Mouse (Mus musculus): Measurements from ENCODE around the gene Dlx1. TPM values are rescaled to one million over a fixed set of nuclear protein-coding genes. Genes with fewer than 3 reads are reported as not detected.
A peak's percentile ranks its signal among the peaks of the same experiment; 100 is the strongest.

Dlx1 gene
- 5.8 and 6.3 TPM in 2 replicates for polyA plus RNA-seq (2014; fragmentation: Nextera tagmentation; extraction: Ambion mirVana)

- H3K9ac ChIP-seq (ENCODE audit: low read length): no peak within 1 kb of the TSS
- peaks cover 89% of the 10 kb centered on the region for H3K27me3 ChIP-seq (ENCODE audit: control insufficient read depth, insufficient read depth, low read length)
- no peaks in the 10 kb centered on the region for H3K9me3 ChIP-seq (ENCODE audit: control insufficient read depth, low read length)
- H3K4me3 ChIP-seq (ENCODE audit: low read depth, low read length): peak within 1 kb of the TSS; percentile 44
- H3K36me3 ChIP-seq (ENCODE audit: control insufficient read depth, insufficient read depth, low read length): no peaks in the 10 kb centered on the region
- whole genome bisulfite sequencing: 1% methylated on average over 26 of the region's 26 CpGs
- peaks cover 15% of the 10 kb centered on the region for H3K4me1 ChIP-seq (ENCODE audit: control insufficient read depth, insufficient read depth, low read length)
- DNase-seq (ENCODE audit: low spot score): peak; percentile 57
- no peak within 1 kb of the TSS for H3K27ac ChIP-seq (replicated peaks; ENCODE audit: low read depth, low read length)
- no peak for ATAC-seq (ENCODE audit: insufficient number of reproducible peaks, low FRiP score, low TSS enrichment, low read depth)
- peak within 1 kb of the TSS; percentile 93 for H3K4me2 ChIP-seq (ENCODE audit: low read depth, severe bottlenecking)
Observed at GRCm38 (mm10) chr2:71528014-71528713, at the start of gene Dlx1. Gene Dlx1, plus strand, starts transcription at chr2:71528113.

GRCm38 (mm10) chr2:71479917-71480316, 48.0 kb upstream of the Dlx1 start:
- ATAC-seq (ENCODE audit: insufficient number of reproducible peaks, low FRiP score, low TSS enrichment, low read depth) (no peak), DNase-seq (ENCODE audit: low spot score) (no peak)
- H3K4me3 ChIP-seq (ENCODE audit: low read depth, low read length): no peak overlapping the region
- no peak overlapping the region for H3K9ac ChIP-seq (ENCODE audit: low read length)
- H3K27ac ChIP-seq (replicated peaks; ENCODE audit: low read depth, low read length): no peak overlapping the region
- H3K4me1 ChIP-seq (ENCODE audit: control insufficient read depth, insufficient read depth, low read length): peaks cover 17% of the 10 kb centered on the region
- WGBS: 5% methylated on average over 7 of the region's 7 CpGs
- no peaks in the 10 kb centered on the region for H3K36me3 ChIP-seq (ENCODE audit: control insufficient read depth, insufficient read depth, low read length)
- H3K4me2 ChIP-seq (ENCODE audit: low read depth, severe bottlenecking): no peak overlapping the region
- H3K27me3 ChIP-seq (ENCODE audit: control insufficient read depth, insufficient read depth, low read length): no peaks in the 10 kb centered on the region
- H3K9me3 ChIP-seq (ENCODE audit: control insufficient read depth, low read length): no peaks in the 10 kb centered on the region

DNA sequence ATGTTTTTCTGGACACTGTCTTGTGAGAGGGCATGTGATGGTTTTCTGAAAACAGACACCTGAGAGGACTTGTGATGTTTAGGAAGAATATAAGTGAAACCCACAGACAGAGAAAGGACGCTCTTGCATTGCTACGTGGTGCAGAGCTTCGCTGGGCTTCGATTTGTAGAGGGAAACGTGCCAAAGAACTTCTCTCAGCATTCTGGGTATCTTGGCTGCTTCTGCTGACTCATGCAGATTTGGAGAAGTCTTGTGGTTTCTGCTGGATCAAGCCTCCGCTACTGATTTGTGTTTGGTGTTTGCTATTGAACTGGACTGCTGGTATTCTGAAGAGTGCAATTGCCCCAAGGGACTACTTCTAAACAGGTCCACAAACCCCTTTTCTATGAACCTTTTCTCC, 46.1 kb upstream of the Dlx1 start:
- 86% methylated on average over 6 of the region's 6 CpGs for WGBS
- no peak overlapping the region for H3K9ac ChIP-seq (ENCODE audit: low read length)
- H3K9me3 ChIP-seq (ENCODE audit: control insufficient read depth, low read length): no peaks in the 10 kb centered on the region
- DNase-seq (ENCODE audit: low spot score): no peak
- H3K4me2 ChIP-seq (ENCODE audit: low read depth, severe bottlenecking): no peak overlapping the region
- no peak overlapping the region for H3K4me3 ChIP-seq (ENCODE audit: low read depth, low read length)
- peaks cover 7% of the 10 kb centered on the region for H3K4me1 ChIP-seq (ENCODE audit: control insufficient read depth, insufficient read depth, low read length)
- no peaks in the 10 kb centered on the region for H3K27me3 ChIP-seq (ENCODE audit: control insufficient read depth, insufficient read depth, low read length)
- no peak for ATAC-seq (ENCODE audit: insufficient number of reproducible peaks, low FRiP score, low TSS enrichment, low read depth)
- no peaks in the 10 kb centered on the region for H3K36me3 ChIP-seq (ENCODE audit: control insufficient read depth, insufficient read depth, low read length)
- no peak overlapping the region for H3K27ac ChIP-seq (replicated peaks; ENCODE audit: low read depth, low read length)

DNA sequence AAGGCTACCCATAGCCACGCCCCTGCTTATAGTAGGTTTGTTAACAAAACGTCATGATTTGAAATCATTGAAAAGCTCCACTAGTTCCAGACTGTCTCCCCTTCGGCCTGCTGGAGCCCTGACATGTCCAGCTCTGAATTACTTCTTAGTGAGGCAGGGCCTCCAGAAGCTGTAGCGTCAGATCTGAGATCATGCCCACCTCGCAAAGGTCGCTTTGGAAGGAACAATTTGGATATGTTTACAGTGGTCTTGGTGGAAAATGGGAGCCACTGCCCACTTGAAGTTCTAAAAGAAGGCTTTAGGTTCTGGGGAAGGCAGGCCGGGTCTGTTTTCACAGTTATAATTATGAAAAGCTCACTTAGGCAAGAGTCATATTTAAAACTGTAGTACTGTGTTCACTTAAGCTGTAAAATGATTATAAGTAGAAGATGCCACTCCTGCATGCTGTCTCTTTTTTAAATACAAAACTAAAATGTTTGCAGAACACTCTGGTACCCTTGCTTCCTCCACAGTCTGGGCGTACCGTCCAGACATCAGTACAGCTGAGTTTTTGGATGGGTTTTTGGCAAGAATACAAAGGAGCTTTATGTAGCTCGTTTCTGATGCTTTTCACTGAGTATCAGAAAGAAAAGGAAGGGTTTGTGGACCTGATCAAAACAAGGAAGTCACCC, 44.7 kb upstream of the Dlx1 start:
- WGBS: 72% methylated on average over 10 of the region's 10 CpGs
- H3K4me1 ChIP-seq (ENCODE audit: control insufficient read depth, insufficient read depth, low read length): peaks cover 7% of the 10 kb centered on the region
- ATAC-seq (ENCODE audit: insufficient number of reproducible peaks, low FRiP score, low TSS enrichment, low read depth): no peak
- DNase-seq (ENCODE audit: low spot score): no peak
- no peaks in the 10 kb centered on the region for H3K9me3 ChIP-seq (ENCODE audit: control insufficient read depth, low read length)
- no peaks in the 10 kb centered on the region for H3K27me3 ChIP-seq (ENCODE audit: control insufficient read depth, insufficient read depth, low read length)
- no peak overlapping the region for H3K9ac ChIP-seq (ENCODE audit: low read length)
- no peak overlapping the region for H3K4me2 ChIP-seq (ENCODE audit: low read depth, severe bottlenecking)
- no peak overlapping the region for H3K4me3 ChIP-seq (ENCODE audit: low read depth, low read length)
- no peak overlapping the region for H3K27ac ChIP-seq (replicated peaks; ENCODE audit: low read depth, low read length)
- no peaks in the 10 kb centered on the region for H3K36me3 ChIP-seq (ENCODE audit: control insufficient read depth, insufficient read depth, low read length)

- 17% methylated on average over 5 of the region's 5 CpGs for WGBS
- H3K9me3 ChIP-seq (ENCODE audit: control insufficient read depth, low read length): no peaks in the 10 kb centered on the region
- peaks cover 7% of the 10 kb centered on the region for H3K4me1 ChIP-seq (ENCODE audit: control insufficient read depth, insufficient read depth, low read length)
- DNase-seq (ENCODE audit: low spot score): no peak
- ATAC-seq (ENCODE audit: insufficient number of reproducible peaks, low FRiP score, low TSS enrichment, low read depth): no peak
- no peak overlapping the region for H3K9ac ChIP-seq (ENCODE audit: low read length)
- H3K36me3 ChIP-seq (ENCODE audit: control insufficient read depth, insufficient read depth, low read length): no peaks in the 10 kb centered on the region
- H3K4me3 ChIP-seq (ENCODE audit: low read depth, low read length): no peak overlapping the region
- H3K27ac ChIP-seq (replicated peaks; ENCODE audit: low read depth, low read length): no peak overlapping the region
- H3K4me2 ChIP-seq (ENCODE audit: low read depth, severe bottlenecking): no peak overlapping the region
- no peaks in the 10 kb centered on the region for H3K27me3 ChIP-seq (ENCODE audit: control insufficient read depth, insufficient read depth, low read length)
Observed at GRCm38 (mm10) chr2:71483717-71484066, 44.2 kb upstream of the Dlx1 start.

- Histone ChIP-seq H3K27ac (replicated peaks; ENCODE audit: low read depth, low read length) (no peak overlapping the region), H3K9me3 (ENCODE audit: control insufficient read depth, low read length) (no peaks in the 10 kb centered on the region), H3K36me3 (ENCODE audit: control insufficient read depth, insufficient read depth, low read length) (no peaks in the 10 kb centered on the region), H3K27me3 (ENCODE audit: control insufficient read depth, insufficient read depth, low read length) (no peaks in the 10 kb centered on the region), H3K4me1 (ENCODE audit: control insufficient read depth, insufficient read depth, low read length) (no peaks in the 10 kb centered on the region), H3K4me3 (ENCODE audit: low read depth, low read length) (no peak overlapping the region), H3K9ac (ENCODE audit: low read length) (no peak overlapping the region), H3K4me2 (ENCODE audit: low read depth, severe bottlenecking) (no peak overlapping the region)
- no peak for ATAC-seq (ENCODE audit: insufficient number of reproducible peaks, low FRiP score, low TSS enrichment, low read depth)
- DNase-seq (ENCODE audit: low spot score): no peak
Observed at GRCm38 (mm10) chr2:71491295-71491694, 36.6 kb upstream of the Dlx1 start.

DNA sequence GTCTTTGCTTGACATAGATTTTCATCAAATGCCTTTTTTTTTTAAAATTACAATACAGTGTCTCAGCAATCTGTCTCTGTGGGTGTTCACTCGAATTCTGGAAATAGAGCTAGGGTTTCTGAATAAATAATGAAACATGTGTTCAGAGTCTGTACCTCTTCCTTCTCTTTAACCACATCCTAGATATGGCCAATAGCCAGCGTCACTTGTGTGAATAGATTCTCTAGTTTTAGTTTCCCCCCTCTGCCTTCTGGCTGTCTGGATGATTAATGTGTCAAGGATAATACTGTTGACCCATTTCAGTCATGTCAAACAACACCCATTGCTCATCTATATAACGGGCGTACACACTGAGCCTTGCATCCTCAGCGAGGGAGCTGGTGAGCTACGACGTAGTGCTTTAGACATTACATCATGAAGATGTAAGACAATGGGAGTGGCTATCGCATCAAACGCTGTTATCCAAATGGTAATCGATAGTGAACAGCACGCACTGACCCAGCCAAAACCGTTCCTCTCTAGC, 34.7 kb upstream of the Dlx1 start:
- DNase-seq (ENCODE audit: low spot score) (no peak), ATAC-seq (ENCODE audit: insufficient number of reproducible peaks, low FRiP score, low TSS enrichment, low read depth) (no peak)
- H3K36me3 ChIP-seq (ENCODE audit: control insufficient read depth, insufficient read depth, low read length): no peaks in the 10 kb centered on the region
- H3K27ac ChIP-seq (replicated peaks; ENCODE audit: low read depth, low read length): no peak overlapping the region
- H3K9ac ChIP-seq (ENCODE audit: low read length): no peak overlapping the region
- 80% methylated on average over 12 of the region's 12 CpGs for WGBS
- no peak overlapping the region for H3K4me3 ChIP-seq (ENCODE audit: low read depth, low read length)
- H3K9me3 ChIP-seq (ENCODE audit: control insufficient read depth, low read length): no peaks in the 10 kb centered on the region
- H3K4me2 ChIP-seq (ENCODE audit: low read depth, severe bottlenecking): no peak overlapping the region
- H3K27me3 ChIP-seq (ENCODE audit: control insufficient read depth, insufficient read depth, low read length): no peaks in the 10 kb centered on the region
- no peaks in the 10 kb centered on the region for H3K4me1 ChIP-seq (ENCODE audit: control insufficient read depth, insufficient read depth, low read length)

GRCm38 (mm10) chr2:71494503-71494902, 33.4 kb upstream of the Dlx1 start:
- ATAC-seq (ENCODE audit: insufficient number of reproducible peaks, low FRiP score, low TSS enrichment, low read depth): no peak
- H3K9ac ChIP-seq (ENCODE audit: low read length): no peak overlapping the region
- no peaks in the 10 kb centered on the region for H3K9me3 ChIP-seq (ENCODE audit: control insufficient read depth, low read length)
- H3K36me3 ChIP-seq (ENCODE audit: control insufficient read depth, insufficient read depth, low read length): no peaks in the 10 kb centered on the region
- peaks cover 7% of the 10 kb centered on the region; the same call in 1 of the 2 replicates for H3K4me1 ChIP-seq (ENCODE audit: control insufficient read depth, insufficient read depth, low read length)
- H3K27me3 ChIP-seq (ENCODE audit: control insufficient read depth, insufficient read depth, low read length): no peaks in the 10 kb centered on the region
- H3K4me3 ChIP-seq (ENCODE audit: low read depth, low read length): no peak overlapping the region
- DNase-seq (ENCODE audit: low spot score): no peak
- H3K4me2 ChIP-seq (ENCODE audit: low read depth, severe bottlenecking): no peak overlapping the region
- no peak overlapping the region for H3K27ac ChIP-seq (replicated peaks; ENCODE audit: low read depth, low read length)
- 77% methylated on average over 10 of the region's 10 CpGs for WGBS
